Mouse (Mus musculus) layer of hippocampus, adult 18-20 months (tissue): ENCODE data around the gene Cox4i1. TPM values are rescaled to one million over a fixed set of nuclear protein-coding genes. Genes with fewer than 3 reads are reported as not detected.

Source experiments
- DNase-seq, 2 experiments: peaks; one replicate each; pipeline ENCODE4 v3.0.0; 2022; ENCODE audit warnings: low spot score in 2 of 2
- total RNA-seq, 2 experiments: library from RNA; stranded (reverse); gene quantifications; 2 replicates each; pipeline ENCODE4 v1.2.3; 2021

Cox4i1 gene
- total RNA-seq, 2 experiments from 2014 or later: 1,117 to 1,130 TPM

GRCm38 (mm10) chr8:120657415-120657814, 10.6 kb upstream of the Cox4i1 start:
- no peak for DNase-seq

- peak in 1 of 2 experiments; percentile 38 for DNase-seq
These were observed 3.5 kb upstream of the Cox4i1 start for GRCm38 (mm10) chr8:120664566-120664965.

DNA sequence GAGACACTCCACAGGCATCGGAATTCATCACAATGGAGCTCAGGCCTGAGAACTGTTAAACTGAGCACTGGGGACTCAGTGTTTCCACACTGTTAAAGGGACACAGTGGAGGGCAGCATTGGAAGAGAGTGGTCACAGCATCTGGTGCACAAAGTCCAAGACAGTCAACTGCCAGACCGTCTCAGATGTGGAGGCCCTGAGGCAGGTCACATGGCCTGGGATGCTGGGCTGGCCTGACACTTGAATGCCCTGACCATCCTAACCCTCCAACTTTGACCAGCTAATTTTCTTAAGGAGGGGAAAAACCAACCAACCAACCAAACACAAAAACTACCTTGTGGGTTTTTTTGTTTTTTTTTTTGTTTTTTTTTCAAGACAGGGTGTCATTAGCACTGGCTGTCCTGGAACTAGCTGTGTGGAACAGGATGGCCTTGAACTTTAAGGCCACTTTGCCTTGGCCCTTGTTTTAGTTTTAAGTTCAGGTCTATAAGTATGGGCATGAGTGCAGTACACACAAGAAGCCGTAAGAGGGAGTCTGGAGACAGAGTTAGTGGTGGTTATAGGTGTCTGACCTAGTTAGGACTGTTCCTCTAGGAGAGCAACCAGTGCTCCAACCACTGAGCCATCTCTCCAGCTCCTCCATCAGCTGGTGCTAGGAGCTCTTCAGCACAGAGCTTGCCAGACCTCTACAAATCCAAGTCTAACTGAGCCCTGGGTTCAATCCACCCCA, 2.1 kb upstream of the Cox4i1 start:
- DNase-seq: no peak

- DNase-seq: no peak
These were observed 1.1 kb upstream of the Cox4i1 start for GRCm38 (mm10) chr8:120666807-120667470.

DNA sequence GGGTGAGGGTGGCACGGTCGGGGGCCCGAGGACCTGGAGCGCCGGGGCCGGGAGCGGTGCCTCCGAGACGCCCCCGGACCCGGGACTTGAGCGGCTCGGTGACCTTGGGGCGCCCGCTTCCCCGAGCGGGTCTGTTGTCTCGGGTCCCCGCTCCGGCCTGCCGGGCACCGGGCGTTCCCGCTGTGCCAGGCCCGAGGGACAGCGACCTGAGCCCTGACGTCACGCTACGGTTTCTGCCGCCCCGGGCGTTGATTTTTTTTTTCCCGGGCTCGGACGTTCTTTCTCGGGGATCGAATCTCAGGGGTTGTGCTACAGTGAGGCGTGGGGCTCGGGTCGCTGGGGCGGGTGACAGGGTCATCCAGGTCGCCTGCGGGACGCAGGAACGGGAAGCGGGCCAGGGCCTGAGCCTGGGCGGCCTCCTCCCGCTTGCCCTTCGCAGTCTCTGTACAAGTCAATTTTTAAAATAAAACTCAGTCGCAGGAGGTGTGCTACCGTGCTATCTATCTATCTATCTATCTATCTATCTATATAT, 418 bp downstream of the Cox4i1 start, which contains the start of gene Emc8:
TSS of gene Emc8 (minus strand) at position 200 of the 532 bp plus-strand sequence.
- peak in 1 of 2 experiments; percentile 28 for DNase-seq

- DNase-seq: no peak
These were observed 3.8 kb downstream of the Cox4i1 start for GRCm38 (mm10) chr8:120671775-120672174.

GRCm38 (mm10) chr8:120672626-120673229, 4.7 kb downstream of the Cox4i1 start:
- DNase-seq: no peak

- no peak for DNase-seq
These were observed 5.3 kb downstream of the Cox4i1 start for GRCm38 (mm10) chr8:120673298-120673697.

- no peak for DNase-seq
These were observed 7.7 kb downstream of the Cox4i1 start for GRCm38 (mm10) chr8:120675718-120676117.

- peak; percentile 68 to 93 for DNase-seq
These were observed 10.4 kb downstream of the Cox4i1 start for GRCm38 (mm10) chr8:120678447-120678846.

DNA sequence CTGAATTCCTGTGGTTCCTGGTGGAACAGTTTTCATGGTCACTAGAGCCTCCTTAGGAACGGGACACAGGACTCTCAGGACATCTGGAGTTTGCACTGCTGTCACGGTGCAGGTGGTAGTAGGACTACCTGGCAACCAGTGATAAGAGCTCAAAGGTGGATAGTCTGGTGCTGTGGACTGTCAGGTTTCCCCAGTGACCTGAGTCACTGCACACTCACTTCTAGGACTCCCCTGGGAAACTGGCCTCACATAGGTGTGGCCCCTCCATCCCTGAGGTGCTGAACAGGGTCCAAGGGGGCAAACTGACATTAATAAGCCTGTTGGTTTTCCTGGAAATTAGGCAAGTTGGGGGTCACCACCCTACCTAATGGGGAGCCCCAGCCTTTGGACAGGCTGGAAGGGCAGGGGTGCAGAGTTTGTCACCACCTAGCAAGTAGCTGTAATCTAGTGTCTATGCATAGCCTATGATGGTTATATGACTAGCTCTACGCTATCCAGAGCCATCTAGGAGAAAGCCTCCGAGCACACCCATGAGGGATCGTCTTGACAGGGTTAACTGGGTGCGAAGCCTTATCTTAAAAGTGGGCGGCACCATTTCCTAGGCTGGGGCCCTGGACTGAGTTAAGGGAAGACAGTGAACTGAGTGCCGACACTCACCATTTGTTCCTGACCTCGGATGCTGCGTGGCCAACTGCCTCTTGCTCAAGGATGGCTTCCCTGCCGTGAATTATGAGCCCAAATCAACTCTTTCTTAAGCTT, 11.8 kb downstream of the Cox4i1 start:
- no peak for DNase-seq

- peak in 1 of 2 experiments; percentile 47 for DNase-seq
These were observed 12.4 kb downstream of the Cox4i1 start for GRCm38 (mm10) chr8:120680405-120680804.

GRCm38 (mm10) chr8:120681113-120681512, 13.1 kb downstream of the Cox4i1 start:
- no peak for DNase-seq

DNA sequence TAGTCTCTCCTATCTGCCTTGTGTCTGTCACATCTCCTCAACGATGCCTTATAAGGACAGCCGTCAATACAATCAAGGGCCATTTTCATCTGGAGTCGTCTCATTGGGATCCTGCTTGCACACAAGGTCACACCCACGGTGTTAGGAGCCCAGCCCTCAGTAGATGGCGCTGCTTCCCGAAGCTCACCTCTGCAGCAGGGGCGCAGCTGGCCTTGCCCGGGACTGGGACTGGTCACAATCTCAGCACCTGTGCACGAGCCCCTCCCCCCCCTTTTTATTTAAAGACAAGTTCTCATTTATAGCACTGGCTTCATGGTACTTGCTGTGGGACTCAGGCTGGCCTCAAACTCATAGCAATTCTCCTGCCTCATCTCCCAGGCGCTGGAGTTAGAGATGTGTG, 15.6 kb downstream of the Cox4i1 start:
- DNase-seq: peak in 1 of 2 experiments; percentile 57

DNA sequence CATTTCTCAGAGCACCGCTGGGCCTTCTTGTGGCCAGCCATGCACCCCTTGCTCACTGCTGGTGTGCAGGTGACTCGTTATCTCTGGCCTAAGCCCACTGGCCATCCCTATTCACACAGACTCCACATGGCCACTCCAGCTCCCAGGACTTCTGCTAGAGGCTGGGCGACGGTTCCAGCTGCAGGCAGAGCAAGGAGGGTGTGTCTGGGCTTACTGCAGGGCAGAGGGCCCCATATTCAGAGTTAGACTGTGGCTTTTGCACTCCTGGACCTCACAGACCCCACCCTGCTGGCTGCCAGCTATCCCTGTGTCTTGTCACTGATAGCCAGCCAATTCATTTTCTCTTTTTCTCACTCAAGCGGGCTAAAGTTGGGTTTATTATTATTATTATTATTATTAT, 16.1 kb downstream of the Cox4i1 start:
- DNase-seq: no peak

- no peak for DNase-seq
These were observed 17.1 kb downstream of the Cox4i1 start for GRCm38 (mm10) chr8:120685097-120685496.

- DNase-seq: no peak
These were observed 17.6 kb downstream of the Cox4i1 start for GRCm38 (mm10) chr8:120685591-120685990.

DNA sequence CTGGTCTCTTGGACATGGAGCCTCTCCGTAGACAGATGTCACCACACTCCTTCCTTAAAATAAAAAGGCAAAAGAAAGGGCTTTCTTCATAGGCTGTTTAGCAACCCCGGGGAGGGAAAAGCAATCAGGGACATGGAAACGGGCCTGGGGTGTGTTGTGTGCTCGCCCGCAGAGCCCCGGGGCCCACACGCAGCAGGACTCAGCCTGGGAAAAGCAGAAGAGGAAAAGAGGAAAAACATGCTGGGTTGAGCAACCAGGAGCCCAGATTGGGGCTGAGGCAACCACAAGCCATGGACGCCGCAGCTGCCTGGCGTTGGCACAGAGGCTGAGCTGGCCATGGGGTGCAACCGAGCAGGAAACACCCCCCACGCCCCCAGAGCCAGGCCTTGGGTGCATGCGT, 18.0 kb downstream of the Cox4i1 start:
- no peak for DNase-seq

DNA sequence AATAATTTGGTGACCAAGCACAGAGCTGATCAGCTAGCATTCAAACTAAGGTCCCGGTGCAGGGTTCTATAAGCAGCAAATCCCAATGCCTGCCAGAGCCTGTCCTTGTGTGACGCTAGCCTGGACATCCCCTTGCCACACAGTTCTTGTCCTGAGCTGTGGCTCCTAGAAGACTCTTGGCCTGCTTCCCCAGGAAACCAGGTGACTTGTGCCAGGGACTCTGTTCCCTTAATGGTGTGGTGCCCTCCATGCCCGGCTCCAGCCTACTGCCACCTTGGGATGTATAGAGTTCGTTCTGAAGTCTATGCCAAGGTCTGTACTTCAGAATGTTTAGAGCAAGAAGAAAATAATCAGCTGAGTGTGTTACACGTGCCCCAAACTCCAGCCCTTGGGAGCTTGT, 18.6 kb downstream of the Cox4i1 start:
- DNase-seq: no peak

- DNase-seq: no peak
These were observed 19.8 kb downstream of the Cox4i1 start for GRCm38 (mm10) chr8:120687786-120688185.

DNA sequence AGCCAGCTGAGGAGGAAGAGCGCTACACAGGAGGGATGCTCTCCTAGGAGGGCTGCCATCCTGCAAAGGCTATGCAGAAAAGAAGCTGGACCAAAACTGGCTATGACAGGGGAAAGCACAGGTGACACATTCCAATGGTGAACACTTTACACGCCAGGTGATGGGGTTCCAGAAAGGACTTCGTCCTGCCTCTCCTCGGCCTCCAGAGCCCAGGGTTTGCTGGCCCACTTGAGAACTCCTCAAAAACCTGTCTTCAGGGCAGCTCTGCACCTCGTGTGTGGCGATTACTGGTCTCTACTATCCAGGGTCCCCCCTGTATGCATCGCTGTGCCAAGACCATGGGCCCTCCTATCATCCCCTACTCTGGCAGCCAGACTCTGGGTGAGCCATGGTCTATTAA, 20.5 kb downstream of the Cox4i1 start:
- DNase-seq: no peak
